Mouse (Mus musculus): ENCODE data around the gene Vmn2r107. TPM values are rescaled to one million over a fixed set of nuclear protein-coding genes. Genes with fewer than 3 reads are reported as not detected.

The Vmn2r107 gene
- not detected in 2 replicates for polyA plus RNA-seq (2015; fragmentation: Nextera tagmentation; extraction: Ambion mirVana)

- Histone ChIP-seq H3K9me3 (0 out of 2 replicates have a peak, but pooled peaks cover 3% of the 10 kb centered on the region), H3K4me3 (no peak within 1 kb of the TSS), H3K4me1 (no peaks in the 10 kb centered on the region), H3K4me2 (no peak within 1 kb of the TSS), H3K9ac (no peak within 1 kb of the TSS), H3K27me3 (replicated peaks) (no peaks in the 10 kb centered on the region), H3K36me3 (replicated peaks) (no peaks in the 10 kb centered on the region), H3K27ac (no peak within 1 kb of the TSS)
- ATAC-seq (replicated peaks): no peak
- WGBS: 55% methylated on average over 2 of the region's 2 CpGs
Observed at GRCm38 (mm10) chr17:20344942-20345341, at the start of gene Vmn2r107. TSS of gene Vmn2r107 (plus strand) at chr17:20345242.

DNA sequence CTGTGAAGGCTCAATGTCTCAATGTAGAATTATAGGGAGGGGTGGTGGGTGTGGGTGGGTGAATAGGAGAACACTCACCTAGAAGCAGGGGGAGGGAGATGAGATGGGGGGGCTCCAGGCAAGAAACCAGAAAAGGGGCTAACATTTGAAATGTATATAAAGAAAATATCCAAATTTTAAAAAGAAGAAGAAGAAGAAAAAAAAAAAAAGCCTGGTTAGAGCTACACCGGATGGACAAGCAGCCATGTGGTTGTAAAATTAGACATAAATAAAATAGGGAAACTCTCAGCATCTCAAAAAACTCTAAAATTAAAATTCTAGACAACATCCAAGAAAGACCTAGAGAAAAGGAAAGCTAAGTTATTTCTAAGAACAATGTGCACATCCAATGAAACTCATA lies 39.3 kb upstream of the Vmn2r107 start:
- Histone ChIP-seq H3K36me3 (replicated peaks) (no peaks in the 10 kb centered on the region), H3K4me3 (no peak overlapping the region), H3K4me2 (no peak overlapping the region), H3K27me3 (replicated peaks) (no peaks in the 10 kb centered on the region), H3K9me3 (peaks cover 6% of the 10 kb centered on the region; the same call in 1 of the 2 replicates), H3K9ac (no peak overlapping the region), H3K4me1 (no peaks in the 10 kb centered on the region), H3K27ac (no peak overlapping the region)
- 89% methylated on average over 1 of the region's 1 CpGs for WGBS
- ATAC-seq (replicated peaks): no peak

DNA sequence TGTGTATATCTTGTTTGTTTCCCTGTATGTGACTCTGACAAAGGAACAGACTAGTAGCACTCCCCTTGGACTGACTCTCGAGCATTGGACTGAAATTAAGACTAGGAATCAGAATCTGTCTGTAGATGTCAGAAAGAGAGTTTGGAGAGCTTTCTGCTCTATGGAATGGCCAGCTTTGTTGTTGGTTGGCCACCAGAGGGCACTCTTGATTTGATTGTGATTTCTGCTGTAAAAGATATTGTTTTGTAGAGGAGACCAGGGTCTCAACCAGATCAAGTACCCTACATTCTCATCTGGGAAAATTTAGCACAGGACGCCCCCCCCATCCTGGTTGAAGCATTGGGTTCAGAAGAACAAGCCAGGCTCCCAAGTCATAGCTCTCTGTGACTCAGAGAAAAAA lies 54.1 kb downstream of the Vmn2r107 start:
- Histone ChIP-seq H3K4me1 (no peaks in the 10 kb centered on the region), H3K9ac (no peak overlapping the region), H3K27ac (no peak overlapping the region), H3K4me3 (no peak overlapping the region), H3K36me3 (replicated peaks) (no peaks in the 10 kb centered on the region), H3K9me3 (peaks cover 25% of the 10 kb centered on the region), H3K27me3 (replicated peaks) (no peaks in the 10 kb centered on the region), H3K4me2 (no peak overlapping the region)
- 47% methylated on average over 2 of the region's 2 CpGs for WGBS
- ATAC-seq (replicated peaks): no peak

DNA sequence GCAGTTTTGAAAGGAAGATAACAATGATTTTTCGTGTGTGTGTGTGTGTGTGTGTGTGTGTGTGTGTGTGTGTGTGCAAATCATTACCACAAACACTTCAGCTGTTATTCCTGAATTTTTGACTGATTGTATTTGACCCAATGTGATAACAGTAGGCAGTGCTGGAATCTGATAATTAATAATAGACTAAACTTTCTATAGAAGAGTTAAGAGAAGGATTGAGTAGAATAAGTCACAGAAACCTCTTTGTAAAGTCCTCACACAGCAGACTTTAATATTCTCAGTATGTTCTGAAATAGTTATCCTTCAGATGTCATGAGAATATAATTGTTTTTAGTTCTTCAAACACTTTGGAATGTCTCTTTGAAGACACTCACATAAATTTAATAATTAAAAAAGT lies 68.8 kb downstream of the Vmn2r107 start, which contains the start of gene Vmn1r224:
Gene Vmn1r224, plus strand, starts transcription at position 301 of the 400 bp plus-strand sequence.
- ATAC-seq (replicated peaks): no peak
- Histone ChIP-seq H3K4me2 (no peak within 1 kb of the TSS), H3K27me3 (replicated peaks) (no peaks in the 10 kb centered on the region), H3K4me3 (no peak within 1 kb of the TSS), H3K9me3 (peaks cover 3% of the 10 kb centered on the region), H3K36me3 (replicated peaks) (no peaks in the 10 kb centered on the region), H3K9ac (no peak within 1 kb of the TSS), H3K27ac (no peak within 1 kb of the TSS), H3K4me1 (no peaks in the 10 kb centered on the region)
- 29% methylated on average over 1 of the region's 1 CpGs for WGBS

Other genes starting within 250 kb of the Vmn2r107 start
- not detected in 2 replicates for gene Fpr-rs7, start 231.0 kb upstream of the Vmn2r107 start, polyA plus RNA-seq (2015; fragmentation: Nextera tagmentation; extraction: Ambion mirVana)
- gene Fpr-rs6, start 162.1 kb upstream of the Vmn2r107 start, polyA plus RNA-seq (2015; fragmentation: Nextera tagmentation; extraction: Ambion mirVana): not detected in 2 replicates
- gene Vmn2r105, start 110.2 kb upstream of the Vmn2r107 start, polyA plus RNA-seq (2015; fragmentation: Nextera tagmentation; extraction: Ambion mirVana): not detected in 2 replicates
- gene Vmn2r106, start 59.7 kb upstream of the Vmn2r107 start, polyA plus RNA-seq (2015; fragmentation: Nextera tagmentation; extraction: Ambion mirVana): not detected in 2 replicates
- gene Vmn1r224, start 68.9 kb downstream of the Vmn2r107 start, polyA plus RNA-seq (2015; fragmentation: Nextera tagmentation; extraction: Ambion mirVana): not detected in 2 replicates
- gene Vmn2r108, start 136.1 kb downstream of the Vmn2r107 start, polyA plus RNA-seq (2015; fragmentation: Nextera tagmentation; extraction: Ambion mirVana): not detected in 2 replicates
- not detected in 2 replicates for gene Vmn1r225, start 152.9 kb downstream of the Vmn2r107 start, polyA plus RNA-seq (2015; fragmentation: Nextera tagmentation; extraction: Ambion mirVana)
- gene Vmn2r109, start 219.5 kb downstream of the Vmn2r107 start, polyA plus RNA-seq (2015; fragmentation: Nextera tagmentation; extraction: Ambion mirVana): not detected in 2 replicates